Mouse (Mus musculus): ENCODE results near the gene 4931414P19Rik. TPM values are rescaled to one million over a fixed set of nuclear protein-coding genes. Genes with fewer than 3 reads are reported as not detected.
"Not testable (repeated sequence)": the region's sequence is repeated elsewhere in the genome, so short reads cannot be mapped to it uniquely, and the experiment has no call there.

Gene 4931414P19Rik
- polyA plus RNA-seq, 1 experiment from 2014 or later = 7.1 TPM

GRCm38 (mm10) chr14:54624976-54625375 lies 19.2 kb upstream of the 4931414P19Rik start:
- Histone ChIP-seq H3K27me3 (ENCODE audit: control insufficient read depth, insufficient read depth, low read length) (no peaks in the 10 kb centered on the region), H3K9me3 (ENCODE audit: control insufficient read depth, low read length) (no peaks in the 10 kb centered on the region), H3K4me3 (ENCODE audit: control insufficient read depth in 1 of 2, insufficient read depth in 1 of 2, low read depth in 1 of 2, low read length in 2 of 2) (no peak overlapping the region), H3K9ac (ENCODE audit: low read length) (no peak overlapping the region), H3K4me1 (ENCODE audit: control insufficient read depth in 2 of 2, insufficient read depth in 2 of 2, low read length in 2 of 2) (no peaks in the 10 kb centered on the region), H3K36me3 (ENCODE audit: control insufficient read depth, insufficient read depth, low read length) (no peaks in the 10 kb centered on the region), H3K27ac (replicated peaks in 1 of 2; ENCODE audit: control insufficient read depth in 1 of 2, insufficient read depth in 1 of 2, low read depth in 2 of 2, low read length in 2 of 2) (no peak overlapping the region), H3K4me2 (ENCODE audit: low read length) (no peak overlapping the region)
- WGBS = 66% methylated on average over 10 of the region's 10 CpGs
- ATAC-seq (ENCODE audit: insufficient number of reproducible peaks, insufficient read depth, low FRiP score, low read depth) = no peak; the same call in 1 of the 2 replicates

- no peaks in the 10 kb centered on the region for H3K9me3 ChIP-seq (ENCODE audit: control insufficient read depth, low read length)
- no peaks in the 10 kb centered on the region for H3K27me3 ChIP-seq (ENCODE audit: control insufficient read depth, insufficient read depth, low read length)
- 86% methylated on average over 6 of the region's 6 CpGs for WGBS
- no peaks in the 10 kb centered on the region for H3K4me1 ChIP-seq (ENCODE audit: control insufficient read depth in 2 of 2, insufficient read depth in 2 of 2, low read length in 2 of 2)
- no peak overlapping the region for H3K9ac ChIP-seq (ENCODE audit: low read length)
- H3K36me3 ChIP-seq (ENCODE audit: control insufficient read depth, insufficient read depth, low read length) = no peaks in the 10 kb centered on the region
- no peak overlapping the region for H3K27ac ChIP-seq (replicated peaks in 1 of 2; ENCODE audit: control insufficient read depth in 1 of 2, insufficient read depth in 1 of 2, low read depth in 2 of 2, low read length in 2 of 2)
- no peak overlapping the region for H3K4me3 ChIP-seq (ENCODE audit: control insufficient read depth in 1 of 2, insufficient read depth in 1 of 2, low read depth in 1 of 2, low read length in 2 of 2)
- no peak for ATAC-seq (ENCODE audit: insufficient number of reproducible peaks, insufficient read depth, low FRiP score, low read depth)
- no peak overlapping the region for H3K4me2 ChIP-seq (ENCODE audit: low read length)
Measured at GRCm38 (mm10) chr14:54623334-54623733, 17.5 kb upstream of the 4931414P19Rik start.

DNA sequence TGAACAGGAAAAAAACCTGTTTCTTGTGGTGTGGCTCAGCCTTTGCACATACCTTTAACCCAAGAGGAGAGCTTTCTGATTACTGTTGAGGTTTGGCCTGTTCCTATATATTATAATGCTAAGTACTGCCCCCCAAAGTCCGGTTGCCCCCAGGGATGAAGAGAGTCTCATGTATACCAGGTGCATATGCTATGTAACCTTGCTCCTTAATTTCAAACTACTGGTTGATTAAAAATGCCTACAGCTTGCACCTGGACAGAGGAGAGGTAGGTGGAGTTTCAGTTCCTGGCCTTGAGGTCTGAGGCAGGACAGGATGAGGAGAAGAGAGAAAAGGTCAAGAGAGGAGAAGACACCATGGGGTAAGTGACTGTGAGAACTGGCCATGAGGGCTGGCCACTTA lies 15.3 kb upstream of the 4931414P19Rik start, which contains the start of gene Psmb11:
TSS of gene Psmb11 (plus strand) at position 301 of the 400 bp plus-strand sequence.
- H3K36me3 ChIP-seq (ENCODE audit: control insufficient read depth, insufficient read depth, low read length) = peaks cover 4% of the 10 kb centered on the region
- H3K4me1 ChIP-seq (ENCODE audit: control insufficient read depth in 2 of 2, insufficient read depth in 2 of 2, low read length in 2 of 2) = peaks cover 0 to 8% of the 10 kb centered on the region in 2 experiments; a peak in 2 of 4 replicates
- H3K9ac ChIP-seq (ENCODE audit: low read length) = no peak within 1 kb of the TSS
- H3K4me2 ChIP-seq (ENCODE audit: low read length) = no peak within 1 kb of the TSS
- H3K27ac ChIP-seq (replicated peaks in 1 of 2; ENCODE audit: control insufficient read depth in 1 of 2, insufficient read depth in 1 of 2, low read depth in 2 of 2, low read length in 2 of 2) = no peak within 1 kb of the TSS
- no peaks in the 10 kb centered on the region for H3K27me3 ChIP-seq (ENCODE audit: control insufficient read depth, insufficient read depth, low read length)
- H3K4me3 ChIP-seq (ENCODE audit: control insufficient read depth in 1 of 2, insufficient read depth in 1 of 2, low read depth in 1 of 2, low read length in 2 of 2) = no peak within 1 kb of the TSS
- no peaks in the 10 kb centered on the region for H3K9me3 ChIP-seq (ENCODE audit: control insufficient read depth, low read length)
- no peak for ATAC-seq (ENCODE audit: insufficient number of reproducible peaks, insufficient read depth, low FRiP score, low read depth)
- WGBS = 91% methylated on average over 1 of the region's 1 CpGs

- Histone ChIP-seq H3K27me3 (ENCODE audit: control insufficient read depth, insufficient read depth, low read length) (no peaks in the 10 kb centered on the region), H3K4me3 (ENCODE audit: control insufficient read depth in 1 of 2, insufficient read depth in 1 of 2, low read depth in 1 of 2, low read length in 2 of 2) (peak within 1 kb of the TSS; percentile 92 to 97), H3K4me1 (ENCODE audit: control insufficient read depth in 2 of 2, insufficient read depth in 2 of 2, low read length in 2 of 2) (peaks cover 0 to 8% of the 10 kb centered on the region in 2 experiments; a peak in 2 of 4 replicates), H3K4me2 (ENCODE audit: low read length) (peak within 1 kb of the TSS; percentile 81), H3K9me3 (ENCODE audit: control insufficient read depth, low read length) (no peaks in the 10 kb centered on the region), H3K9ac (ENCODE audit: low read length) (peak within 1 kb of the TSS; percentile 93), H3K27ac (replicated peaks in 1 of 2; ENCODE audit: control insufficient read depth in 1 of 2, insufficient read depth in 1 of 2, low read depth in 2 of 2, low read length in 2 of 2) (peak within 1 kb of the TSS; percentile 66 to 74), H3K36me3 (ENCODE audit: control insufficient read depth, insufficient read depth, low read length) (peaks cover 28% of the 10 kb centered on the region)
- under 1% methylated on average over 21 of the region's 25 CpGs for WGBS
- peak; percentile 85 for ATAC-seq (ENCODE audit: insufficient number of reproducible peaks, insufficient read depth, low FRiP score, low read depth)
Measured at GRCm38 (mm10) chr14:54617897-54618365, 12.1 kb upstream of the 4931414P19Rik start, which contains the start of gene Psmb5. Gene Psmb5, minus strand, starts transcription at chr14:54618022.

- 2% methylated on average over 38 of the region's 38 CpGs for WGBS
Measured at GRCm38 (mm10) chr14:54617152-54617896, 11.5 kb upstream of the 4931414P19Rik start.

DNA sequence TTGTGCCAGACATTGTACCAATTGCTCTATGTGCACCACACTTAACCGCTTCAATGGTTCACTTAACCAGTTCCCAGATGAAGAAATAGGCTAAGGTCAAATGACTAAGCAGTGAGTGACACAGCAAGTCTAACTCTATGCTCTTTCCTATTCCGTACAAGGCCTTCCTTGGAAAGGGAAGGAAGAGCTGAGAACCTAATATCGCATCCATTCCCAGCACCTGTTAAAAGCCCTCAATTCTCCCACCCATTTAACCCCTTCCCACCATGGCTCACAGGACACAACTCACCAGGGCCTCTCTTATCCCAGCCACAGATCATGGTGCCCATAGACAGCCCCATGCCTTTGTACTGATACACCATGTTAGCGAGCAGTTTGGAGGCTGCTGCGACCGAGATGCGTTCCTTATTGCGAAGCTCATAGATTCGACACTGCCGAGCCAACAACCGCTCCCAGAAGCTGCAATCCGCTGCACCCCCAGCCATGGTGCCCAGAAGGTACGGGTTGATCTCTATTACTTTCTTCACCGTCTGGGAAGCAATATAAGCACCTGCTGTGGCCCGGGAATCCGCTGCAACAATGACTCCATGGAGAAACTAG lies 10.5 kb upstream of the 4931414P19Rik start:
- Histone ChIP-seq H3K36me3 (ENCODE audit: control insufficient read depth, insufficient read depth, low read length) (peaks cover 44% of the 10 kb centered on the region), H3K9ac (ENCODE audit: low read length) (no peak overlapping the region), H3K9me3 (ENCODE audit: control insufficient read depth, low read length) (no peaks in the 10 kb centered on the region), H3K4me3 (ENCODE audit: control insufficient read depth in 1 of 2, insufficient read depth in 1 of 2, low read depth in 1 of 2, low read length in 2 of 2) (no peak overlapping the region), H3K27ac (replicated peaks in 1 of 2; ENCODE audit: control insufficient read depth in 1 of 2, insufficient read depth in 1 of 2, low read depth in 2 of 2, low read length in 2 of 2) (no peak overlapping the region), H3K27me3 (ENCODE audit: control insufficient read depth, insufficient read depth, low read length) (no peaks in the 10 kb centered on the region), H3K4me1 (ENCODE audit: control insufficient read depth in 2 of 2, insufficient read depth in 2 of 2, low read length in 2 of 2) (peaks cover 0 to 8% of the 10 kb centered on the region in 2 experiments; a peak in 2 of 4 replicates), H3K4me2 (ENCODE audit: low read length) (no peak overlapping the region)
- WGBS = 95% methylated on average over 16 of the region's 16 CpGs
- no peak for ATAC-seq (ENCODE audit: insufficient number of reproducible peaks, insufficient read depth, low FRiP score, low read depth)

More at GRCm38 (mm10) chr14:54617152-54617896, 11.5 kb upstream of the 4931414P19Rik start:
- Histone ChIP-seq H3K9ac (ENCODE audit: low read length) (peak overlapping the region; percentile 93), H3K4me2 (ENCODE audit: low read length) (peak overlapping the region; percentile 81), H3K27me3 (ENCODE audit: control insufficient read depth, insufficient read depth, low read length) (no peaks in the 10 kb centered on the region), H3K9me3 (ENCODE audit: control insufficient read depth, low read length) (no peaks in the 10 kb centered on the region), H3K4me1 (ENCODE audit: control insufficient read depth in 2 of 2, insufficient read depth in 2 of 2, low read length in 2 of 2) (peaks cover 0 to 8% of the 10 kb centered on the region in 2 experiments; a peak in 2 of 4 replicates), H3K4me3 (ENCODE audit: control insufficient read depth in 1 of 2, insufficient read depth in 1 of 2, low read depth in 1 of 2, low read length in 2 of 2) (peak overlapping the region; percentile 92 to 97), H3K27ac (replicated peaks in 1 of 2; ENCODE audit: control insufficient read depth in 1 of 2, insufficient read depth in 1 of 2, low read depth in 2 of 2, low read length in 2 of 2) (peak overlapping the region; percentile 53 to 66), H3K36me3 (ENCODE audit: control insufficient read depth, insufficient read depth, low read length) (peaks cover 34% of the 10 kb centered on the region)
- ATAC-seq (ENCODE audit: insufficient number of reproducible peaks, insufficient read depth, low FRiP score, low read depth) = peak; percentile 42; the same call in 1 of the 2 replicates

- H3K9ac ChIP-seq (ENCODE audit: low read length); ATAC-seq (ENCODE audit: insufficient number of reproducible peaks, insufficient read depth, low FRiP score, low read depth); H3K4me1 ChIP-seq (ENCODE audit: control insufficient read depth in 2 of 2, insufficient read depth in 2 of 2, low read length in 2 of 2); H3K27me3 ChIP-seq (ENCODE audit: control insufficient read depth, insufficient read depth, low read length); H3K4me2 ChIP-seq (ENCODE audit: low read length); H3K27ac ChIP-seq (replicated peaks in 1 of 2; ENCODE audit: control insufficient read depth in 1 of 2, insufficient read depth in 1 of 2, low read depth in 2 of 2, low read length in 2 of 2); H3K9me3 ChIP-seq (ENCODE audit: control insufficient read depth, low read length); H3K4me3 ChIP-seq (ENCODE audit: control insufficient read depth in 1 of 2, insufficient read depth in 1 of 2, low read depth in 1 of 2, low read length in 2 of 2): not testable (repeated sequence)
- WGBS = 96% methylated on average over 12 of the region's 16 CpGs
- peaks cover 51% of the 10 kb centered on the region for H3K36me3 ChIP-seq (ENCODE audit: control insufficient read depth, insufficient read depth, low read length)
Measured at GRCm38 (mm10) chr14:54614130-54614529, 8.3 kb upstream of the 4931414P19Rik start.
